Mouse (Mus musculus) megakaryocyte-erythroid progenitor cell, adult 5-6 weeks (primary cell): Measurements from ENCODE around the gene Ogfod2. TPM values are rescaled to one million over a fixed set of nuclear protein-coding genes. Genes with fewer than 3 reads are reported as not detected.

Experiments
- ATAC-seq: replicated peaks from 2 replicates; pipeline ENCODE4 v1.8.0; 2016; ENCODE audit warnings: mild to moderate bottlenecking, inconsistent platforms; ENCODE audit not compliant: severe bottlenecking, poor library complexity, low FRiP score, low TSS enrichment
- total RNA-seq, 2 experiments: library from RNA; stranded (forward) in 1 of 2; stranded (reverse) in 1 of 2; fragments of 200-1000, 215-1000 nt in 1 of 2; fragments of >200 nt in 1 of 2; fragmentation: Nextera tagmentation in 1 of 2; gene quantifications; 2 replicates each; pipeline ENCODE4 v1.2.3; 2014 to 2017

Gene Ogfod2
- total RNA-seq, 2 experiments from 2014 or later = 8.0 to 16.1 TPM

DNA sequence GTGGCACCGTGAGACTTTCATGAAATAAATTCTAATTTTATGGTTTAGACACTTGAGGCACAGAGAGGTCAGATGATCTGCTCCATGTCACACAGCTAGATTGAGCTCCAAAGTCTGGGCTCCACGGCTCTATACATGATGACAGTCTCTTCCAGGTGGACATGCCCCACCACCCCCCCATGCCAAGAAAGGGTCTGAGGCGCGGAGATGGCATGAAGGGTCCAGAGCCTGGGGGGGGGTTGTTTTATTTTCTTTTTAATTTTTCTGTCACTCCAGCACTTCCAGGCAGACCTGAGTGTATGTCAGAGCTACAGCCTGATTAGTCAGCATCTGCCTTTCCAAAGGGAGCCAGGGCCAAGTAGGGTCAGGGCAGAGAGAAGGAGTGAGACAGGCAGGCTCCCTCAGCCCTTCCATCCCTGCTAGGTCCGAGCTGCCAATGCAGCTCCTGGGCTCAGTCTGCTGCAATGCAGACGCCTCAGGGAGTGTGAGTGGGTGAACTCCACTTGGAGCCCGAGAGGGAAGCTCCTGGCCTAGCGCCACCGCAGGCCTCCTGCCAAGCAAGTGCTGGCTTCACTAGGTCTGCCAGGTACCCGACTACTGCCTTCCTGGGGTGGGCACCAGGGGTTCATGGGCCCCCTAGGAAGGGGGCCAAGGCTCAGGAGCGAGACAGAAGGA is 18.8 kb upstream of the Ogfod2 start:
- ATAC-seq = no peak

DNA sequence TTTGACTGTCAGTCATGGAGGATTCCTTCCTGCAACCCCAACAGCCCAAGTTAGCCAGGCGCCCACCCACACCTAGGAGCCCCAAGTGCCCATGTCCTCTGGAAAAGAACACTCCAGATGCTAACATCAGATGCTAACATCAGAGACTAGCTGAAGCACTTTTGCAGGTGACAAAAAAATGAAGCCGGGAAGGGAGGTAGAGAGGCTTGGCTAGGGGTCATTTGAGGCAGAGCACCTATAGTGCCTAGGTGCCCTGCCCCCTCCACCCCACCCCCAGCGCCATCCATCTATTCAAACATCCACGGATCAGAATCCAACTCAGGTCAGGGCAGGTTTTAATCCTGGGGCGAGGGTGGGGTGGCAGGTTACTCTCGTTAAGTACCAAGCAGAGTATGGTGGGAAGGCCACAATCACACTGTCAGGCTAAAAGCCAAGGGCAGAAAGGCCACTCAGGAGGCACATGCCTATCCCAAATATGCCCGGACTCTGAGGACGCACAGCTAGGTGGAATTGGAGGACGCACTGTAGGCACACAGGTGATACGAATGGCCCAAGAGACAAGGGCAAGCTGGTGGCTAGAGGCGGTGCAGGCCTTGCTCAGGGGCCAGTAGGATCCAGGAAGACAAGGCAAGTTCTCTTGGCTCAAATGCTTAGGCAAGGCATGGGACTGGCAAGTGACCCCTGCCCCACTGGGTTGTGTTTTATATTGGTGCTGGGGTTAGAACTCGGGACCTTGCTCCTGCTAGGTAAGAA is 18.1 kb upstream of the Ogfod2 start:
- ATAC-seq = no peak

DNA sequence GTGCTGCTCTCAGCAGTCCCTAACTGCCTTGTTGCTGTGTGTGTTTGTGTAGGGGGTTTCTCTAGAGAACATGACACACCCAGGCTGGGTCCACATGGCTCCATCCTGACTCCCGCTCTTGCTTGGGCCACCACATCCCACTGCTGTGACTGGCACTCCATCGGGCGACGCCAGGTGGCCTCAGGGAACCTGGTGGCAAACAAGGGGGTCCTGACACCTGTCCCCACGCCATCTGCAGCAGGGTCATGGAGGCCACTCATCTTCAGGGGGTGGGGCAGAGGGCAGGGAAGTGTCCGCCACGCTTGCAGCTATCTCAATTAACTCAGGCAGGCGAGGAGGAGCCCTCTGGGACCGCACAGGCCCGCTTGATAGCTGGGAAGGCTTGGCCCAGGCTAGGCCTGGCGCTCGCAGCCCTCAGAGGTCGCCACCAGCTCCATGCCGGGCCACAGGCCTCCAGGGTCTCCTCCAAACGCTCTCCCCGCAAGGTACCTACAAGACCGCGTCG is 17.0 kb upstream of the Ogfod2 start:
- peak; percentile 48 for ATAC-seq

DNA sequence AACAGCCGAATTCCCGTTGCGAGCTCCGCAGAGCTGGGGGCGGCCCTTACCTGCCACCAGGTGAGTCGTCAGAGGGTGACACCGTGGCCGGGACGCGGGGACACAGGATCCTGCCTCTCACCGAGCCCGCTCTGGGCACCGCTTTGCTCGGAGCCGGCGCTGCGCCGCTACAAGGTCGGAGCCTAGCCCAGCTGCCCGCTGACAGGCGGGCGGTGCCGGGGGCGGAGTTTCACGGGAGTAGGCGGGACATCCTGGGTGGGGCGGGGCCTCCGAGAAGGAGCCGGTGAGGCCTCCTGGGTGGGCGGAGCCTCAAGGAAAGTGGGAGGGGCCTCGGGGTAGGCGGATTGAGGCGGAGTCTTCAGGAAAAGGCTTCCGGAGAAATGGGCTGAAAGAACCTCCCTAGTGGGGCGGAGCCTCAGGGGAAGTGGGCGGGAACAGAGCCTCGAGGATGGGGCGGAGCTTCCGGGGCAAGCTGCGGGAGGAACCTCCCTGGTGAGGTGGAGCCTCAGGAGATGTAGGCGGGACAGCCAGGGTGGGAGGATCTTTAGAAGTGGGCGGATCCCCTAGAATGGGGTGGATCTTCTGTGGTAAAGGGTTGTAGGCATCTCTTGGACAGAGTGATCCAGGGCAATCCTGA is 16.4 kb upstream of the Ogfod2 start, which contains the start of gene Abcb9:
TSS of gene Abcb9 (minus strand) at position 203 of the 637 bp plus-strand sequence.
- peak; percentile 85 for ATAC-seq

DNA sequence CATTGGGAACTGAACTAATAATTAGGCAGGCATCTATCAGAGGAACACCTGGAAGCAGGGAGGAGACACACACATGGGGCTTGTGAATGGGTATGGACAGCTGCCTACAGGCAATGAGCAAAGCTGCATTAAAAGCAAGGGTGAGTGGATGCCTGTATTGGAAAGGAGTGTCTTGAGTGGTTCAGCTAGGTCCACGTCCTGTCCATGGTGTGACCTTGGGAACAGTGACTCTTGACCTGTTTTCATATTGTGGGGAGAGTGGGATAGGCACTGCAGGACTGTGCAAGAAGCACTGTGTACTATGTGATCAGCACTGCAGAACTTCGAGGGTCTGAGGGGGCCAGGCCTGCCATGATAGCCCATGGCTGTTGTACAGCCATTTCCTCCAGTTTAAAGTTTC is 13.2 kb upstream of the Ogfod2 start:
- ATAC-seq = no peak

DNA sequence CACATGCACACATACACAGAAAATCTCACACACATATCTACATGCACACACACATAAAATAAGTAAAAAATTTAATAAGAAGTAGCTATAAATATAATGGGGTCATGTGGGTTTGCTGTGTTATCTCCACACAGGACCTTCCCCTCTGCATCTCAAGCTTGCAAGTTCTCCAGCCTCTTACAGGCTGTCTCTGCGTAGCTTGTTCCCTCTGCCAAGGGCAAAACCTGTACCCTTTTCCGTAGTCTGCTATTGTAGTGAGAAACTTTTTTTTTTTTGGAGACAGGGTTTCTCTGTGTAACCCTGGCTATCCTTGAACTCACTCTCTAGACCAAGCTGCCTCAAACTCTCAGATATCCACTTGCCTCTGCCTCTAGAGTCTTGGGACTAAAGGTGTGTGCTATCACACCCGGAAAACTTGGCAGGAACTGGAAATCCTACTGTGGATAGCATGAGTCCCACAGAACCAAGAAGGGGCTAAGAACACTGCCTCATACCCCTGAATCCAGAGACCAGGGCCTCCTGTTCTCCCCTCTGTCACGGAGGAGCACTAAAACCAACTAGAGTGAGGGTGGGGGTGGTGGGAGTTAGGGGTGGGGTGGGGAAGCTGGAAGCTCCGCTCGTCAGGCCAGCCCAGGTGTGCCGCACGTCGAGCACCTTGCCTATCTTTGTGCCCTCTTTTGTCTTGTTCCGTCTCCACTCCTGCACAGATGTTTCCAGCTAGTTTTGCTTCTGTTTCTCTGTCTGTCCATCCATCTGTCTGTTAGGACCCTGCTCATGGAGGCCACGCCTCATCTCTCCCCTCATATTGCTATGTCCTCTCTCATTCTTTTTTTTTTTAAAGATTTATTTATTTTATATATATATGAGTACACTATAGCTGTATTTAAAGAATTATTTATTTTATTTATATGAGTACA is 11.7 kb upstream of the Ogfod2 start:
- no peak for ATAC-seq

DNA sequence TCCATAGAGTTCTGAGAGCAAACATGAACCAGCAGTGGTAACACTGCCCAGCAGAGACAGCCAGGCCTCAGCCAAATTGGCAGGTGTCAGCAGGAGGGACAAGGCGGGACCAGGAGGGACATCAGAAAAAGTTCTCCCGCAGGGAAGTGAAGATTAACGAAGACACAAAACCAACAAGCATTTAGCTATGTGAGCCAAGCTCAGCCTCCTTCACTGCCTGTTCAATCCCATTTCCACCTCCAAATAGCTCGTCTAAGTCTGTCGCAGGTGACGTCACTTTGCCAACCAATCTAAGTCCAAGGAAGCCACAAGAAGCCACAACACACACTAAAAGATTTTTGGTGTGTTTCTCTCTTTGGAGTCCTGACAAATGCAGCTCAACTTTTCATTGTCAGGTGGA is 9.8 kb upstream of the Ogfod2 start:
- ATAC-seq = no peak

DNA sequence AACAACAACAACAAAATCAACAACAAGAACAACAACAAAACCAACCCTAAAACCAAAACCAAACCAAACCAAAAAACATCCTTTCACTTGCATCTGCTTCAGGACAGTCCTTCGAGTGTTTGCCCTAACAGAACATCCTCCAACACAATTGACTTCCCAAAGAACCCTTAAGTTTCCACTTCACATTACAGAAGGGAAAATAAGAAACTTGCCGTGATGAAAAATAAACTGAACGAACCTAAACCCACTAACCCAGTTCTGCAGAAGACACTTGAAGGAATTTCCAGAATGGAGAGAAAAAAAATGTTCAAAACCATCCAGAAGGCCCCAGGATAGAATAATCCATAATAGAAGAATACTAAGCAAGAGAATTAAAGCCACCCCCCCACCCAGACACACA is 9.1 kb upstream of the Ogfod2 start:
- ATAC-seq = no peak

DNA sequence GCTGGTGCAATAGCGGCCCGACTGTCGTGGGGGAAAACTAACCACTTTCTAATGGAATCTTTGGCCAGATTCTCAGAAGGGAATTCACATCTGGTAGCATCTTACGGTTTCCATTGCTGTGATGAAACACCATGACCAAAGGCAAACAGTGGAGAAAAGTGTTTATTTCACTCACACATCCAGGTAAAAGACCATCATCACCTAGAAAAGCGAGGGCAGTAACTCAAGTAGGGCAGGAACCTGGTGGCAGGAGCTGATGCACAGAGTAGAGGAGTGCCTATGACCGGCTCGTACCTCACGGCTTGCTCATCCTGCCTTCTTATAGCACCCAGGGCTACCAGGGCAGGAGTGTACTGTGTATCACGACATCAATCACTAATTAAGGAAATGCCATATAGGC is 8.5 kb upstream of the Ogfod2 start:
- ATAC-seq = no peak

DNA sequence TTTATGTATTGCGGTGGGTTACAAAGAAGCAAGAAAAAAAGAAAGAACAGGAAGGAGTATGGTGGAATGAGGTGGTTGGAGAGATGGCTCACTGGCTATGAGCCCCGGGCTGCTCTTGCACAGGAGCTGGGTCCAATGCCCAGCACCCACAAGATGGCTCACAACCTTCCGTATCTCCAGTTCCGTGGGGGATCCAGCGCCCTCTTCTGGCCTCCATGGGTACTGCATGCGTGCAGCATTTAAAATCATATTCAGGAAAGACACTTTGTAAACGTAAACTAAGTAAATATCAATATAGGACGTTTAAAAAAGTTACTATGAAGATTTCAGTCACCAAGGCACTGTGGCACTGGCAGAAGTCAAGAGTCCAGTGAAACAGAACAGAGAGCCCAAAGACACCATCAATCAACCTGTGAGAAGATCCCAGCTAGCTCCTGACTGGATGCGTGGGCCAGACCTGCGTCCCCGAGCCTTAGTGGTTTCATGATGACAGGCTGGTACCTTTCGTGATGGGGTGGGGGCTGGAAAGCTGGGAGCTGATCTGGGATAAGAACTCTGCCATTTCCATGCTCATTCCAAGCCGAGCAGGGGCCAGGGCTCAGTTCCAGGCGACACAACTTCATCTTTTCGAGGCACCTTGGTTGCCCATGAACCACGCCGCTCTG is 888 bp upstream of the Ogfod2 start:
- no peak for ATAC-seq

DNA sequence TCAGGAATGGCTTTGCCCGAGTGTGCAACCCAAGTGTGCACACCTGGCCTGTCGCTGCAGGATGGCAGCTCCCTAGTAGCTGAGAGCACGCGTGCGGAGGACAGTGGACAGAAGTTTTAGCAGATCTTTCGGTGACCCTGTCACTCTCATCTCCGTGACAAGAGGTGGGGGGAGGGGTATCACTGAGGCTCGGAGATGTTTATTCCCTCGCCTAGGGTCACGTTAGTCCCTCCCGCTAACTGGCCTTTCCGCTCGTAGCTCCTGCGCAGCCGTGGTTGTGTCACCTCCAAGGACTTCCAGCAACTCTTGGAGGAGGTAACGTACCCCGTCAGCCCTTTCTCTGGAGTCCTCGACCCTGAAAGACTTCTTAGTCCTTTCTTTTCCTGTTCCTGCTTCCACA is 434 bp downstream of the Ogfod2 start:
- peak; percentile 7 for ATAC-seq

DNA sequence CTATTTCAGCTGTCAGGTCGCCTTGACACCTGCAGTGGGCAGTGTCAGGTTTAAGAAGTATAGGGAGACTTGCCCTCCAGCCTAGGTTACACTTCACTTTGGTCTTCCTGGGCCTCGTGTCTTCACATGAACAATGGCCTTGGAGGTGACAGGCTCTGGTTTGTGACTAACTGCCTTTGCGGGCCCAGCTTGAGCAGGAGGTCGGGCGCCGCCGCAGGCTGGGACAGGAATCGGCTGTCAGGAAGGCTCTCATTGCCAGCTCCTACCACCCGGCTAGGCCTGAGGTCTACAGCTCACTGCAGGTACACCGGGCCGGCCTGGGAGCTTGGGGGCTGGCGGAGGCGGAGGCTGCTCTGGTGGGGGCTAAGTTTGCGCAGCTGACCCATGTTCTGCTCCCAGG is 933 bp downstream of the Ogfod2 start:
- peak; percentile 45 for ATAC-seq

DNA sequence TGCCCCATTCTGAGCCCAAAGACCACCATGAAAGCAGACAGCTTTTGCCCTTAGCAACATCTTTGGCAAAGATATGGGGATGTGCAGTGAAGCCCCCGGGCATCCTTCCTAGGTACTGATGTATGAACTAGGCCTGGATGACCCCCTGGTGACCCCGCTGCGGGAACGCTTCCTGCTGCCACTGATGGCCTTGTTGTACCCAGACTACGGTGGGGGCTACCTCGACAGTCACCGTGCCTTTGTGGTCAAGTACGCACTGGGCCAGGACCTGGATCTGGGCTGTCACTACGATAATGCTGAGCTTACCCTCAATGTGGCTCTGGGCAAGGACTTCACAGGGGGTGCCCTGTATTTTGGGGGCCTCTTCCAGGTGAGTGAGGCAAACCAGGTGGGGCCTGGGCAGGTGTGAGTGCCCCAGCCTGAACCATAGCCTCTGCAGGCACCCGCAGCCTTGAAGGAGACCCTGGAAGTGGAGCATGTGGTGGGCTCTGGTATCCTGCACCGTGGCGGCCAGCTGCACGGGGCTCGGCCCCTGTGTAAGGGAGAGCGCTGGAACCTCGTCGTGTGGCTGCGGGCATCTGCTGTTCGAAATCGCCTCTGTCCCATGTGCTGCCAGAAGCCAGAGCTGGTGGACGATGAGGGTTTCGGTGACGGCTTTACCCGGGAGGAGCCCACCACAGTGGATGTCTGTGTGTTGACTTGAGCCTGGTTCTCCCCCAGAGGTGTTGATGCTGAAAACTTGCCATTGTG is 2.4 kb downstream of the Ogfod2 start:
- no peak for ATAC-seq

DNA sequence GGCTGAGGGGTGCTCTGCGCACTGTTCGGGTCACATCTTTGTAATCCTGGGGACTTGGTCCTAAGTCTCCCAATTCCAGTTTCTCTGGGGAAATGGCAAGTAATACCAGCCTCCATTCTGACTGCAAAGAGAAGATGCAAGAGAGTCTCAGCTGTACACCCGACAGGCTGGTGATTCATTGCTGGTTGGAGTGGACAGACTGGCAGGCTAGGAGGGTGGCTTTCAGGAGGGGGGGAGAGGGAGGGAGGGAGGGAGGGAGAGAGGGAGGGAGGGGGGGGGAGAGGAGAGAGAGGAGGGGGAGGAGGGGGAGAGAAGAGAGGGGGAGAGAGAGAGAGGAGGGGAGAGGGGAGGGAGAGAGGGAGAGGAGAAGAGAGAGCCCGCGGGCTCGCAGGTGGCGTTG is 3.4 kb downstream of the Ogfod2 start:
- no peak for ATAC-seq

DNA sequence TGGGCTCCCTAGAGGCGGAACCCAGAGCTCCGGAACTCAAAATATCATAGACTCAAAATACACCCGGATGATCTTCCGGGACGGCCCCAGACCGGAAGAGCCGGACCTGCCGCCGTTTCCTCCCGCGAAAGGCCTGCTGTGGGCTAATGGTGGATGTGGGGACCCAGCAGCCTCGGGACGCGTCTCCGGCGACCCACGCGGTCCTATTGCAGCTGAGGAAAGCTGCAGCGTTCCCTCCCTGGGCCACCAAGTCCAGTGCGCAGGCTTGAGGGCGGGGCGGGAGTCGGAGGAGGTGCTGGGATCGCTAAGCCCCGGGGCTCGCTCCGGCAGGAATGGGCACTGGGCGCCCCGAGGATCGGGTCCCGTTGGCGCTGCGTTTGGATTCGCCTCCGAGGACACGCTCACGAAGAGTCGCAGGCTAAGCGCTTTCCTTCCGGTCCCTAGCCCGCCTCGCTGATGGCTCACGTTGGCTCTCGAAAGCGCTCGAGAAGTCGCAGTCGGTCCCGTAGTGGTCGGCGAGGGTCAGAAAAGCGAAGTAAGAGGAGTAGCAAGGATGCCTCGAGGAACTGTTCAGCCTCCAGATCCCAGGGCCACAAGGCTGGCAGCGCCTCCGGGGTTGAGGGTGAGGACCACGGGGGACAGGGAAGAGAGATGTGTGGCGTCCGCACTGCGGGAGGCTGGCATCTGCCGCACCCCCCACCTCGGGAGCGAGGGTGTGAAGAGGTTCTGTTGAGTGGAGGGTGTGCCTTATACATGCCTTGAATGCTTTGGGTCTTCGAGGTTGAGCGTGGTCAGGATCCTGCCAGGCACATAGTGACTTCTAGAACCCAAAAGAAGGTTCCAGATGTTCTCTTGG is 4.1 kb downstream of the Ogfod2 start, which contains the start of gene Arl6ip4:
TSS of gene Arl6ip4 (plus strand) at position 100 of the 856 bp plus-strand sequence.
- no peak for ATAC-seq

DNA sequence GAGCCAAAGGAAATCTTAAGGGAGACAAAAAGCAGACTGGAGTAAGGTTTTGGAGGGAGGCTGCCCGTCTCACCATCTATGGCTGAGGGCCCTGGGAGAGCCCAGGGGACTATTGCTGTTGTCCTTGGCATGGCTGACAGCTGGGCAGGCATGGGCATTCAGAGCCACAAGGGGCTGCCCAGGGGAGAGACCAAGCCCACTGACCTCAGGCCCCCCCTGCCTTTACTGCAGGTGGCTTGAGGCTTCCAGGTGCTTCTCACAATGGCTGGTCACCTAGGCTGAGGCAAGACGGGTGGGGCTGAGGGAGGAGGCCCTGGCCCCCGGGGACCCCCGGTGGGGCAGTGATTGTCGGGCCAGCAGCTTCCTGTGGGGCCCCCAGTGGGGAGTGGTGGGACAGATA is 7.1 kb downstream of the Ogfod2 start:
- no peak for ATAC-seq

DNA sequence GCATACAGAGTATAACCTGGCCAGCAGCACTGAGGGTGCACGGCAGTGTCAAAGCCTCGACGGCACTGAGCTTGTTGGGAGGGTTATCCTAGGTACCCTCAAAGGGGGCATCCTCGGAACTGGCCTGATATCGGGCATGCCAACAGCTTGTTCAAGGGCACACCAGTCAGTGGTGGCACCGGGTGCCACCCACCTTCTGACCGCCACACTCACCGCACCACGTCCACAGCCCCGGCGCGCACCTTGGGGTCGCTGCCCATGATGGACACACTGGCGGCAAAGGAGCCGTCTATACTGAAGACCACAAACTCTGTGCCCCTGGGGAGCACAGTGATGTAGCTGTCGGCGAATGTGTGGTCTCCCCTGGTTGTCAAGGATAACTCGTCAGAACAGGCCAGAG is 10.3 kb downstream of the Ogfod2 start:
- ATAC-seq = no peak
